Mouse (Mus musculus) c-Kit-negative CD71-positive TER-119-positive erythroid progenitor cells, embryonic 14.5 days (primary cell): Measurements from ENCODE around the gene Spem1.
"Not testable (repeated sequence)": the region's sequence is repeated elsewhere in the genome, so short reads cannot be mapped to it uniquely, and the experiment has no call there.

ENCODE experiments used
- DNase-seq: peaks from one replicate; pipeline ENCODE4 v3.0.0-alpha.2; 2013; ENCODE audit warnings: low read depth, low spot score

The Spem1 gene

GRCm38 (mm10) chr11:69822080-69822479 lies at the start of gene Spem1:
TSS of gene Spem1 (minus strand) at chr11:69822180.
- no peak for DNase-seq

- DNase-seq = no peak
These were observed 48.5 kb upstream of the Spem1 start for GRCm38 (mm10) chr11:69870289-69871069.

DNA sequence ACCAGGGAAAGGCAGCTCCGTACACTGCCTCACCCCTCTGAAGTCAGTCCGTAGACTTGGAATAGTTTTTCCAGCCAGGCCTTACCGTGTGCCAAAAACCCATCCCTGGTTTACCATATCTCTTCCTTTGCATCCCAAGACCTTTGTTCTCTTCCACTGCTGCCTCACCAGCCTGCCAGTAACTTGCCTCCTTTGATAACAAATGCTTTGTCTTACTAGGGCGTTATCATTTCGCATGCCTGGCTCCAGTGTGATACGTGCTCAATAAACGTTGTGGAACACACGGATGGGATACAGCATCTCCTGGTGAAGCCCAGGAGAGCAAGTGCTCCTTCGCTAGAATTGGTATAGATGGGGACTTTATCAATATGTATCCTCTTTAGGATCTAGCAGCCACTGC lies 45.4 kb upstream of the Spem1 start:
- no peak for DNase-seq

DNA sequence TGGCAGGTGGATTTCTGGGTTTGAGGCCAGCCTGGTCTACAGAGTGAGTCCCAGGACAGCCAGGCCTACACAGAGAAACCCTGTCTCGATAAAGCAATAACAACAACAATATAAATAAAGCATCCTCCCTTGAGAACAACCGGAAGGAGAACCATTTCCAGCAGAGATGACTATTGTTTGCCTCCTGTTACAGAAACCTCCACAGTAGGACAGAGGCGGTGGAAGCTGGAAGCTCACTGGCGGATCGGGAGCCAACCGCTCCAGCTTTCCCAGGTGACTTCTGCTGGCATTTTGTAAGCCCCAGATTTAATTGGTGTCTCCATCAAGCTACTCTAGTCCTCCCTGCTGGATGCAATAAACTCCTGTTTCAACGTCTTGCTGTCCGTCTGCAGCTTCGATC lies 43.6 kb upstream of the Spem1 start:
- no peak for DNase-seq

- DNase-seq = no peak
These were observed 42.3 kb upstream of the Spem1 start for GRCm38 (mm10) chr11:69864138-69864860.

DNA sequence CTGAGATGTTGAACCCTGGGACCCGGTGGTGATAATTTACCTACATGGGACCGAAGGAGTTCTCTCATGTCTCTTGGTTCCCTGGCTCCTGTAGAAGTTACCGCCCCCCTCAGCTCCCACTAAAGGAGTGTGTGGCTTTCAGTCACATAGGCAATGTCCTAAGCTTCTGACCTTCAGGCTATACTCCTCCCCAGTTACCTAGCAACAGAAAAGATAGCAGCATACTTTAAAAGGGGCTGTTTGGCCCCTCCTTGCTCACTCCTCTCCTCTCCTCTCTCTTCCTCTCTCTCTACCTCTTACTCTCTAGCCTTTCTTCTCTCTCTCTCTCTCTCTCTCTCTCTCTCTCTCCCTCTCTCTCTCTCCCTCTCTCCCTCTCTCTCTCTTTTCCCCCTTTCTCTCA lies 41.7 kb upstream of the Spem1 start:
- DNase-seq = not testable (repeated sequence)

DNA sequence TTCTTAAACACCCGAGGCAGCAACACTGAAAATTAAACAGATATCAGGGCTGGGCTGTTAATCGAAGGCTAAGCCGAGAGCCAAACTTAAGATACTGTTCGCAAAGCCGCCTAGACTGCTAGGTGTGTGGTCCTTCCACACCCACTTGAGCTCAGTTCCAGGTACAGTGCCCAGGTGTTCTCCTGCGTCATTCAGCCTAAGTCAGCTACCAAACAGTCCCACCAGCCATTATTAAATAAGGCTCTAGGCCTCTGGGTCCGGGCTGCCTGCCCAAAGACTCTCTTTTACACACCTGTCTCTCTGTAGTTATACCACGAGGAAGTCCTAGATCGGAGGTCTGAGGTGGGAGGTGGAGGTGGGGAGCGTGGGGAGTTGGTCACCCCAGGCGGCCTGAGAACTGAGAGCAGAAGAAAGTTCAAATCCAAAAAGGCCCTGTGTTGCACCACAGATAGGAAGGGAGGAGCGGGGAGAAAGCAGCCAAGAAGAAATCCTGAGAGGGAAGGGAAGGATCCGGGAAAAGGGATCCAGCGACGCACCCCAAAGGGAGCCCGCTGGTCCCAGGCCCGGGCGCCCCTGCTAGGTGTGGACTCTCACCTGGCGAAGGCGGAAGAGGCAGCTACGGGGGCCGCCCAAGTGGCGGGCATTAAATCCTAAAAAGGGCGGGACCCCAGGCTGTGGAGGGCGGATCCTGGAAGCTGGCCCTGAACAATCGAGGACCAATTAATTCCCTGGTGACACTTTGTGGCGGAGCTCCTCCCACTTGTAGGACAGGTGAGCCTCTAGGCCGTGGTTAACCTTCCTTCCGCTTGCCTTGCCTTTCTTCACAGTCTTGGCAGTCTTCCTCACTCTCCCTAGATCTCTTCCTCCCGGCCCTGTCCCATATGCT lies 36.4 kb upstream of the Spem1 start, which contains the start of gene Tnk1:
Tnk1 (minus strand) TSS at position 618 of the 886 bp plus-strand sequence.
- DNase-seq = no peak

GRCm38 (mm10) chr11:69855347-69855746 lies 33.4 kb upstream of the Spem1 start:
- DNase-seq = no peak

DNA sequence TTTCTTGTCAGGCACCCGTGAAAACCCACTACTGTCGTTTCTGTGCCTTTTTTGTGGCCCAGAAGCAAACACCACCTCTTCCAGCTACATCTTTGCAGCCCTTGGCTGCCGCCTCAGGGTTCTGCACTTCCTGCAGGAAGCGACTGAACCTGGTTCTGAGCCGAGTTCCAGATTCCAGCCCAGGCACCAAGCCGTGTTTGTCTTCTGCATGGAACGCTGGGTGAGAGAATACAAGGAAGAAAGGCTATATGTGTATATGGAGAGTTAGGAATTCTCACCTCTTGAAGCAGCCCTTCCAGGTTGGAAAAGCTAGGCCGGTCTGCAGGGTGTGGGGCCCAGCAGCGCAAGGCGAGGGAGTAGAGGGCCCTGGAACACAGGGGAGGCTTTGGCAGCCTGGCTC lies 32.7 kb upstream of the Spem1 start:
- DNase-seq = no peak

- peak; percentile 96 for DNase-seq
These were observed 32.0 kb upstream of the Spem1 start for GRCm38 (mm10) chr11:69853994-69854393.

- DNase-seq = no peak
These were observed 28.8 kb upstream of the Spem1 start for GRCm38 (mm10) chr11:69850754-69851153.

DNA sequence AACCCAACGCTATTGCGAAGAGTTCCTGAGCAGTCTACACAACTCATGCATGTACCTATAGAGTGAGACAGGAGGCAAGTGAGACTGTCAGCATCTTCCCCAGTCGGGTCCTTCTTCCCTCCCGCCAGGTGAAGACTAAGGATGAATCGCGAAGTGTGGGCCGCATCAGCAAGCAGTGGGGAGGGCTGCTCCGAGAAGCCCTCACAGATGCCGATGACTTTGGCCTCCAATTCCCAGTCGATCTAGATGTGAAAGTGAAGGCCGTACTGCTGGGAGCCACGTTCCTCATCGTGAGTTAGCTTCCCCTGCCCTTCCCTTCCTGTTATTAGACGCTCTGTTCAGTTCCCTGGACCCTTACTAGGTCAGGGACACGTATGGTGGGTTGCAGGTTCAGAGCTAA lies 27.9 kb upstream of the Spem1 start:
- no peak for DNase-seq

DNA sequence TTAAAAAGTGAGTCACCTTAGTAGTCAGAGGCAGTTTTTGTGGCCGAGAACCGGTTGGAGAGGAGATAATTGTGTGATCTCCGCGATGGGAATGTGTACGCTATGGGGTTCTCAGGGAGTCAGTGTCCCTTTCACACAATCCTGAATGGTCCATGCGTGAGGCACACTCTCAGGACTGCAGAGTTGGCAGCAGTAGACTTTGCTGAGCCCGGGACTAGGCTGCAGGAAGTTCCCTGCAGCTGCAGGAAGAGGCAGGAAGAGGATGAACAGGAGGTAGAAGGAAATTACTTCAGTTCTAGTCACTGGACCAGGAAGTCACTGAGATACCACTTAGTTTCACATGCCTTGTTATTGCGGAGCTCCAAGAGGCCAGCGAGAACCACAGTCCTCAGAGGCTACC lies 27.1 kb upstream of the Spem1 start:
- DNase-seq = no peak

- DNase-seq = no peak
These were observed 26.0 kb upstream of the Spem1 start for GRCm38 (mm10) chr11:69848021-69848420.

DNA sequence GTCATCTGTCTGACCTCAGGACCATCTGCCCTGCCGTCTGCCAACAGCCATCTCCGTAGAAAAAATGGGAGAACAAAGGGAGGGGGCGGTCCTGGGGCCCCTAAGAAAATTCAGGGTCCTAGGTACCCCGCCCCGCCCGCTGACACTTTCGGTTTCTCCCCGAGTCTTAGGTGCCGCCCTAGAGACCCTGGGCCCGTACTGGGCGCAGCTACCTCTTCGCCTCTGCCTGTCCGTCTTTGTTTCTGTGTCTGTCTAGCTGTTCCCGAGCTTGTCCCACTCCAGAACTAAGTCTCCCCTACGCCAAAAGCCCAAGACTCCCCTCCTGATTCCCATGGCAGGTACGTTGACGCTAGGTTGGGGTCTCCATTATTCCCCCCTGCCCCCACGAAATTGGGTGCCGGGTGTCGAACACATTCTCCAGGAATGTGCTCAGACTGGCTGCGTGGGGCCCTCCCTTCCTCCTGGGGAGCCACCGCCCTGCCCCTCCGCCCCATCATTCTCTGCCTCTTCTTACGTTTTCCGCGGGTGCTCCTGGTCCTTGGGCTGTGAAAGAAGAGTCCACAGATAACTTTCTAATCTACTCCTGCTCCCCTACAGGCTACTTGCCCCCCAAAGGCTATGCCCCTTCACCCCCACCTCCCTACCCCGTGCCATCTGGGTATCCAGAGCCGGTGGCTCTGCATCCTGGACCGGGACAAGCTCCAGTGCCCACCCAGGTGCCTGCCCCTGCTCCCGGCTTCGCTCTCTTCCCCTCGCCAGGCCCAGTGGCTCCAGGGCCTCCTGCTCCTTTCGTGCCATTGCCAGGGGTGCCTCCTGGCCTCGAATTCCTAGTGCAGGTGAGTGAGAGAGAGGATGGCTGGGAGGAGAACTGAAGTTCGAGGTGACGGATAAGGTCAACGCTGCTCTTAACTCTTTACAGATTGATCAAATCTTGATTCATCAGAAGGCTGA lies 25.0 kb upstream of the Spem1 start:
- no peak for DNase-seq

DNA sequence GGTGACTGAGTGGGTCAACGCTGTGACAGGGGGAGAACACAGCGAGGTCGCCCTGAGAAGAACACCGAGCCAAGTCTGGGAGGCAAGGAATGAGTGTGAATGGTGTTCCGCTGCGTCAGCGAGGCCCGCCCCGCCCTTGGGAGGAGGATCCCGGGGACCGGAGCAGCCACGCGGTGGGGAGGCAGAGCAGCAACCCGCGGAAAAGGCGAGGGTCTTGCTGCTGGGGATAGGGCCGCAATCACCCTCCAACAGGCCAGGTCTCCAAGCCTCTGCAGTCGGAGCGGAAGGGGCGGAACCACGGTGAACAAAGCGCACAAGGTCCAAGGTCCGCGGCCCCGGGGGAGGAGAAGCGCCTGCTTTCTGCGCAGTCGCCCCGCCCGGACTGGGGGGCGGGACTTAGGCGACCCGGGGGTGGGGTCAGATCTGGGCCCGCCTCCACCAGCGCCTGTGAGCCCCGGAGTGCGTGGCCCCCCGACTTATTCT lies 24.3 kb upstream of the Spem1 start, which contains the start of gene Plscr3:
Plscr3 (plus strand) TSS at position 179 of the 483 bp plus-strand sequence.
- DNase-seq = peak; percentile 76

DNA sequence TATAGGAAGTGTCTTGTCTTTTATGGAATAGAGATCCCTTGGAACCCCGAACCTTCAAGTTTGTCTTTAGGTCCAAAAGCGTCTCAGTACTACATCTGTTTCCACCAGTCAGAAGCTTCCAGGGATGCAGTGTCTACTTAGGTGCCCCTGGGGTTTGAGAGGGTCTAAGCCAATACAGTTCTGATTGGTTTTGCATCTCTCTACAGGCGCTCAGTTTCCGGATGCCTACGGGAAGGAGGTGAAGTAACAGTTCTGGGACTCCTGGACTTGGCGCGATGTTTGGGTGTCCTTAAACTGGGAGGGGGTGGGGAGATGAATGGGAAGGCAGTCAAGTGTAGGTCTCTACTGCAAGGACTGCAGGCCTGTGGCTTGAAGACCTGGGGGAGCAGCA lies 16.7 kb upstream of the Spem1 start:
- no peak for DNase-seq

GRCm38 (mm10) chr11:69837952-69838713 lies 16.2 kb upstream of the Spem1 start, which contains the start of gene Tmem256:
TSS of gene Tmem256 (plus strand) at chr11:69838514.
- peak; percentile 92 for DNase-seq

DNA sequence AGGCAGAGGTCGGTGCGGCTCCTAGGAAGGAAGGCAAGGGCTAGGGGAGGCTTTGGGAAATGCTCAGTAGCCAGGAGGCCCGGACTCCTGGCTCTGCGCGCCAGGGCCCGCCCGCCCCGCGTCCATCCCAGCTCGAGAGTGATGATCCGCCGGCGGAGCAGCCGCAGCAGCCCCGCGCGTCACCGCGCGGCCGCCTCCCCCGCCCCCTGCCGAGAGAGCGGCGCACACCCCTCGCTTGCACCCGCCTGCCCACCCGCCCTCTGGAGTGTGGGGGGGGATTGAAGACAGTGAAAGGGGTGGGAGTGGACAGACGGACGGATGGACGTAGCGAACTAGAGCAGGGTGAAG lies 15.6 kb upstream of the Spem1 start, which contains the start of gene Nlgn2:
Nlgn2 (minus strand) TSS at position 181 of the 348 bp plus-strand sequence.
- DNase-seq = no peak
